Mouse (Mus musculus): ENCODE measurements around the gene Aste1.

Aste1 gene

GRCm38 (mm10) chr9:105395218-105395627 lies at the start of gene Aste1, which contains the start of gene Nek11:
TSS of gene Aste1 (plus strand) at chr9:105395392.
TSS of gene Nek11 (minus strand) at chr9:105395524.
- WGBS: under 1% methylated on average over 44 of the region's 44 CpGs

DNA sequence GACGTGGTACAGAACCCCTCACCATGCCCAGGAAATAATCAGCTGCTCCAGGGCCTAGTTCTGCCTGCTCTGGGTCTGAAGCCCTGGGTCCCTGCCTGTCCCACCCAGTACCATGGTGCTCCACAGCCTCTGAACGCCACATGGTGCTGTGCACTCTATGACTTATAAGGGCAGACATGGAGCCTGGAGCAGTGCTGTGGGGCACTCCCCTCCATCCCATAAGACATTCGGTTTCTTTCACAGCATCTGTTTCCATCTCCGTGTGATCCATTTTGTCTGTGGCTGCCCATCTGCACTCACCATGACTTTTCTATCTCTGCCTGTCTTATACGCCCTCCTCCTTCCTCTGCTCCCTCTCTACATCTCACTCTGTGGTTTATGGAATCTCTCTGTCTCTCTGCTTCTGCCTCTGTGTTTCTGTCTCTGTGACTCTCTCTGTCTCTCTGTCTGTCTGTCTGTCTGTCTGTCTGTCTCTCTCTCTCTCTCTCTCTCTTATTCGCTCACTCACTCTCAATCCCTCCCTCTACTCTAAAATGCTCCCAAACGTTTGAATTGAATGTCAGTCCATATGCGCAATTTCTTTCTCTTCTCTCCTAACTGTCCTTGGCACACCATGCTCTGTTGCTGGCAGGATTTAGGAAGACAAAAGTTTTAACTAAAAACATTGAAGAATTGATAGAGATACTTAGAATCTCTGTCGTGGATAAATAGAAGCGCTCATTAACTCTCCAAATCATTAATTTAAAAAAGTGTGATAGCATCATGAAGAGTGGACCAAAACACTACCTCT lies 46.8 kb upstream of the Aste1 start:
- WGBS: 50% methylated on average over 10 of the region's 10 CpGs

DNA sequence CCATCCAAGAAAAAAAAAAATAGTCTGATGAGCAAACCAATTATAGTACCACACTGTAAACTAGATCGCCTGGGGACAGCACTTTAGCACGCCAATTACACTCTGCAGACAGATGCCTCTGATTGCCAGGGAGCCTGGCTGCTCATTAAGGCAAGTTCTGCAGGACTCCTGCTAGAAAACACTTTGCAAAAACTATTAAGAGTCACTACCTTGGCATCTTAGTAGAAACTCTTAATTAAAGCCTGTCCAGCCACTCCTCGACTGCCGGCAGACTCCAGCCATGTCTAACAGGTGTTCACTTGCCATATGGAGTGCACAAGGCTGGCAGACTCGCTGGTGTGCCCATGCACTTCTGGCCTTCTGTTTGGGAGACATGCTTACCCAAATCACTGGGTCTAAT lies 46.2 kb upstream of the Aste1 start:
- 43% methylated on average over 5 of the region's 5 CpGs for WGBS

DNA sequence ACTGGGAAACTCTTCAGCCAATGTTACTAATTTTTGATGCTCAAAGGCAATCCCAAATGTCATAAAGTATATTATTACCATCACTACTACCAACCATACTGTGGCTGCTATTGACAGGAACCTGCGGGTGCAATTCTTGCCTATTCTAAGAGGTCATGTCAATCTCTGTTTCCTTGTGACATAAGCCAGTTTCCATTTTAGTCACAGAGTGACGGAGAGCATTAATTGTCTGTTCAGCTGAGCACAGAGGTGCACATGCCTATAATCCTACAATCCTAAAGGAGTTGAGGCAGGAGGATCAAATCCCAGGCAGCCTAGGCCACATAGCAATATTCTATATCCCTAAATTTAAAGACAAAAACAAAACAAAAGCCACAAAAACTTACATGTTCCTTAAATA lies 33.0 kb upstream of the Aste1 start:
- WGBS: 84% methylated on average over 2 of the region's 2 CpGs

DNA sequence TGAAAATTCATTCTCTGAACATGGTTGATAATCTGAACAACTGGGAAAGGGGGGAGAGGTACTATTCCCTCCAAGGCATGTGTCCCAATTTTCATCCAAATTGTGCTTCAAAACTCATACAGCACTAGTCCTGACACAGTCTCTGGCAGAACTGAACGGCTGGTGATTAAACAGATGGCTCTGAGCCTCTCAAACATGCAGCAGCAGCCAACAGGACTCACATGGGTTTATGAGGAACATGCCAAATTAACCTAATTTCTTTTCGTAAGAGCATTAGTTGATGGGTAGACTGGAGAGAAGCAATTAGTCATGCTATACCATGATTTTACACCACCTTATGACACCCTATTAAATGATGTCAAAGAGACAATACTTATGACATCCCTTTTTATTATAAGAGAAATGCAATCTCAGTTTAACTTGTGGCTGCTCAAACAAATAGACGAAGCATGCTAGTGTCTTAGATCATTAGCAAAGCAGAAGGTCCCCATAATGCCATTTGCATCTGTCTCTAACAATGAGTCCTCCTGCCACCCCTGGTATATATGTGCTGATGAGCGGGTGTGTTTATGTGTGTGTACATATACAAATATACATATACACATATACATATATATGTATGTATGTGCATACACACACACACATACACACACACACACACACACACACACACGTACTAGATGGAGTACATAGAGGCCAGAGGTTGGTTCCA lies 31.5 kb upstream of the Aste1 start:
- WGBS: 60% methylated on average over 5 of the region's 5 CpGs

- 93% methylated on average over 4 of the region's 4 CpGs for WGBS
Measured at GRCm38 (mm10) chr9:105366199-105366598, 29.0 kb upstream of the Aste1 start.

DNA sequence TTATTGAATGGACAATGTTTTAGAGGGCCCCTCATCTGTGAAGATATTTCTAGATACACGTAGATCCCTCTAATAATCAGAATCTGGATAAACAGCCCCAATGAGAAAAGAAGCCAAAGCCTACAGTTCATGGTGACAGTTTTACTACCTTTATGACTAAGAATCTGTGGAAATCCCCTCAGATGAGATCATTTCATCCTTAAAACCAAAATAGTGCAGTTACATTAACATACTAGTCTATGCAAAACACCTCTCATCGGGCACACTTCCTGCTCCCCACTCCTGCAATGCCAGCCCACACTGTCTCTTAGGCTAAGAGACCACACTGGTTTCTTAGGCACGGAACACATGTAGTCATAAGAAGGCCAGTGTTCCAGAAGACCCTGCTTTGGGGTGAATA lies 26.6 kb upstream of the Aste1 start:
- WGBS: 61% methylated on average over 3 of the region's 3 CpGs

GRCm38 (mm10) chr9:105374361-105374760 lies 20.8 kb upstream of the Aste1 start:
- WGBS: 63% methylated on average over 5 of the region's 5 CpGs

DNA sequence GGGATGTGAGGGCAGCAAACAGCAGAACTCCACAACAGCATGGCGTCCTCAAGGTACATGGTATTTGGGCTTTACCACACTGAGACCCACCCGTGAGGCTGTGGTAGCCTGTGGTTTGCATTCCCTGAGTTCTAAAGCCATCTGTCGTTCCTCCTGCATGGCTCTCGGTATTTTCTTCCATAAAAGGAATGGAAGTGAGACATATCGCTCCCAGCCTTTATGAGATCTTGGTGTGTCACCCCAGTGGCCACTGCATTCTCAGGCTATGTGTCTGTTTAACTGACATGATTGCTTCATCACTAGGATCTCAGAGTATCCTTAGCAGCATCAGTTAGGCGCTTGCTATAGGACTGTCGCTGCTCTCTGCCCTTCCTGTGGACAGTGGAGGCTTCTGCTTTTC lies 18.8 kb upstream of the Aste1 start:
- 63% methylated on average over 7 of the region's 7 CpGs for WGBS

- WGBS: 64% methylated on average over 7 of the region's 7 CpGs
Measured at GRCm38 (mm10) chr9:105376954-105377530, 18.1 kb upstream of the Aste1 start.

GRCm38 (mm10) chr9:105377622-105378021 lies 17.6 kb upstream of the Aste1 start:
- WGBS: 37% methylated on average over 3 of the region's 3 CpGs

- 71% methylated on average over 8 of the region's 8 CpGs for WGBS
Measured at GRCm38 (mm10) chr9:105379533-105380145, 15.6 kb upstream of the Aste1 start.

DNA sequence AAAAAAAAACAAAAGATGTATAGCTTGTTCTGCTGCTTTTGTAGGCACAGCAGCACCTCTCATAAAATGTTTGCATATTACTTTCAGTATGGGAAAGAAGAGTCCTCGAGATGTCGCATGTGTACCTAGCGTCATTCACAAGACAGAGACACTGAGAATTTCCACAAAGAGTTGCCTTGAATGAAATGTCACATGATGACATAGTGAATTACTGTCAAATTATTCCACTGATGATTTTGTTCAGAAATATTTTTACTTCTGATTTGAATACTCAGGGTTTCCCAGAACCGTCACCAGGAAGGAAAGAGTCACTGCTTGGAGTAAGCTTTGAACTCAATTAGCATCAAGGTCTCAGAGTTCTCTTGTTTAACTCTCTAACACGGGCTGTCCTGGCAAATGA lies 7.8 kb upstream of the Aste1 start:
- WGBS: 81% methylated on average over 5 of the region's 5 CpGs

DNA sequence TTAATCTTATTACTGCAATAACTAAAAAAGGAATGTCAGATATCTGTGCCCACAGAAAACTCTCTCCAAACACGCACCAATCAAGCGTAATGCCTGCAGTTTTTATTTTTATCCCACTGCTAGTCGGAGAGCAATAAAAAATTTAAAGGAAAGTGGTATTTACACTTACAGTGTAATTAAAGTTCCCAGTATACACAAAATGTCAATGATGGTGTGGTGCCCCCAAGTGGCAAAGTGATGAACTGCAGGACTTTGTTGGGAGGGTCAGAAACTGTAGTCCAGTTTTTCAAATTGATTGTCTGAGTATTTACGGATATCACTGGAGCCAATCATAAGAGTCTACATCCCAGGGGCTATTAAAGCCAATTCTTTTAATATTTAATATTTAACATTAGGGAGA lies 5.9 kb upstream of the Aste1 start:
- WGBS: 4% methylated on average over 4 of the region's 4 CpGs

DNA sequence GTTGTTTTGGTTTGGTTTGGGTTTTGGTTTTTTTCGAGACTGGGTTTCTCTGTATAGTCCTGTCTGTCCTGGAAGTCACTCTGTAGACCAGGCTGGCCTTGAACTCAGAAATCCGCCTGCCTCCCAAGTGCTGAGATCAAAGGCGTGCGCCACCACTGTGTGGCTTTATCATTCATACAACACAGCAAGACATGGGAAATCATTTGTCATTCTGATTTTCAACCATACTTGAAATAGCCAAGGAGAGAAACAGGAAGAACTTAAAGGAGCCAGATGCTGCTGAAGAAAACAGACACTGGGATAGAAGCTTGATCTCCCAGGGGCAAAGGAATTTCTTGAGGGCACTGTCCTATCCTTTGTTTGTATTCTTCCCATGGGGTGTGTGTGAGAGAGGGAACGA lies 4.6 kb upstream of the Aste1 start:
- WGBS: 77% methylated on average over 4 of the region's 5 CpGs

- WGBS: 21% methylated on average over 11 of the region's 11 CpGs
Measured at GRCm38 (mm10) chr9:105394720-105395119, 472 bp upstream of the Aste1 start.

DNA sequence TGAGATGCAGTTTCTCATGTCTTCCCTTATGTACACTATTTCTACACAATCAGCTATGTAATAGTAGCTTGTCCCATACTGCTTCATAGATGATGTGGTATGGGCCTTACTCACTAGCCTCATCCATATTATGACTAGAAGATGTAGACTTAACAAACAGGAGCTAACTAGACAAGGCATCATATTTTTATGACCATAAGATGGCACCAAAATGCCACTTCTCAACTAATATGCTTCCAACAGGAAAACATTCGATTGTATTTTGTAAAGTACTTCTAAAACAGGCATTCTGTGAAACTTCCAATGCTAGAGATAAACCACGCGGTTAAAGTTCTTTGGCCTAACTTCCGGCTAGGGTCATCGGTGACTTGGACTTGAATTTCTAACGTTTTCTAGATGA lies 13.4 kb downstream of the Aste1 start:
- 82% methylated on average over 6 of the region's 6 CpGs for WGBS

DNA sequence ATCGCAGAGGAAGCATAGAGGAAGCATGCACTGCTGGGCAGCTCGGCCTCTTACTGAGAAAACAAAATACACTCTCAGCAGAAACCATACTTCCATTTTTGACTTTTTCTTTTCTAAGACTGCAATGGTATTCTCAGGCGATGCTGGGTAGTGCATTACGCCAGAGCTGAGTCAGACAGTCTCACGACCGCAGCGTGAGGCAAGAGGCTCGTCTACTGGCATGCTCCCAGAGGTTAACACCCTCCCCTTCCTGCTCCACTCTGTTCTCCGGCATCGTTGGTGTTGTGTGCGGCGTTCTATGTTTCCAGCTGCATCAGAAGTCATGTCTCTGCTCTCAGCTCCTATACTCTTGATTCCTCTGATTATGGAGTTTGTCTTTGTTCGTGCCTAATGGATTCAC lies 63.8 kb downstream of the Aste1 start:
- 50% methylated on average over 13 of the region's 13 CpGs for WGBS

DNA sequence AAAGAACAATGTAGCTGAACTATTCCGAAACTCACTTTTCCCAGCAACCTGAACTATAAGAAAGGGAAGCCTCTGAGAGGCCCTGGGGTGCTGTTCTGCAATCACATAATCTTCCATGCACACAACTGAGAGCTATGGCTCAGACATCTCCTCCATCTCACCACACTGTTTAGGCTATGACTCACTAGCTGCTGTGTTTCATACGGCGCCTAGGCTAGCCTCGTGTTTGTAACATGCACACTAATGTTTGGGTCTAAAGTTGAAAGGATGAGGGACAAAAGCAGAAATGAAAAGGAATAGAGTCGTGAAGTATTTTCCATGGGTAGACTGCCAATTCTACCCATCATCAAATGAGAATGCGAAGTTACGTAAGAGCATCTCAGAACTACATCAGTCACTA lies 66.3 kb downstream of the Aste1 start:
- WGBS: 65% methylated on average over 7 of the region's 7 CpGs
